Mouse (Mus musculus): ENCODE data around the gene Ankfn1.

The Ankfn1 gene

DNA sequence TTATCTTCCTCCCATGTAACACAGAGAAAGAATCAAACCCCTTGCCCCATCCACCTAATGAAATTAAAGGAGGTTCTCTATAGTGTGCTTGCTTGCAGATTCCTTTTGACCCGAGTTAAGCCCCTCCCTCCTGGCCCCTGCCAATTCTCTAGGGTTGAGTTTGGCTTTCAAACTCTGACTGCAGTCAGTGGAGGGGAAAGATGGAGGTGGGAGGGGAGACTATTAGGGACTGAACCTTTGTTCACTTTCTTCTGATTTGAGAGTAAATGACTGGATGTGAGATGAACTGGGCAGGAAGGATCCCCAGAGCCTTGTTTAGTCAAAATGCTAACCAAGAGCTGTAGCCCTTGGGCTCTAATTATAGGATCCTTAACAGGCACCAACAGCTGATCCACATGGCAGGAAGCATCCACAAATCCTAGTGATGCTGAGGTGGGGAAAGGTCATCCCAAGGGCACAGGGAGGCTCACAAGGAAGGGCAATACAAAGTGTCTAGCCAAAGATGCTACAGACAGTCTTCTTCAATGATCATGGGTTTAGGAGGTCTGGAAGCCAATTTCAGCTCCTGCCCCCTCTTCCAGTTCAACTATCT, 103.4 kb downstream of the Ankfn1 start:
- no peak for DNase-seq (ENCODE audit: low spot score)

DNA sequence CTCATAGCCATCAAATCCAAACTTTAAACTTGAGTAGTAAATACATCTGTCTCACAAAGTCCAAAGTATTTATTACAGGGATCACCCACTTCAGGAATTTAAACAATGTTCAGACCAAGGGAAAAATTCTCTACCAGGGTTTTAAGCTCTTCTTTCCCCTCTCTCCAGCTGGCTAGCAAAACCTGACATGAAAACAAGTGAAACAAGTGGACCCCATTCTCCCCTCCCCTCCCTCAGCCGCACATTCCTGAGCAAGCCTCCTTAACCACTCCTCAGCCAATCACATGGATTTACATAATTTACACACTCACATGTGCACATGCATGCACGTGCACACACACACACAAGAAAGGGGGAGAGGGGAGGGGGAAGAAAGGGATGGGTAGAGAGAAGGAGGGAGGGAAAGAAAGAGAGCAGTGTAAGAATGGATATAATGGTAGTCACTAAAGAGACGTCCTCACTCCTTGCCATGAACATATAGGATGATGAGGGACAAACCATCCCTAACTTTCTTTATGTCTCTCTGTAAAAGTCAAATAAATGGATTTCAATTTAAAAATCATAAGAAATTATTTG, 104.9 kb downstream of the Ankfn1 start:
- no peak for DNase-seq (ENCODE audit: low spot score)

DNA sequence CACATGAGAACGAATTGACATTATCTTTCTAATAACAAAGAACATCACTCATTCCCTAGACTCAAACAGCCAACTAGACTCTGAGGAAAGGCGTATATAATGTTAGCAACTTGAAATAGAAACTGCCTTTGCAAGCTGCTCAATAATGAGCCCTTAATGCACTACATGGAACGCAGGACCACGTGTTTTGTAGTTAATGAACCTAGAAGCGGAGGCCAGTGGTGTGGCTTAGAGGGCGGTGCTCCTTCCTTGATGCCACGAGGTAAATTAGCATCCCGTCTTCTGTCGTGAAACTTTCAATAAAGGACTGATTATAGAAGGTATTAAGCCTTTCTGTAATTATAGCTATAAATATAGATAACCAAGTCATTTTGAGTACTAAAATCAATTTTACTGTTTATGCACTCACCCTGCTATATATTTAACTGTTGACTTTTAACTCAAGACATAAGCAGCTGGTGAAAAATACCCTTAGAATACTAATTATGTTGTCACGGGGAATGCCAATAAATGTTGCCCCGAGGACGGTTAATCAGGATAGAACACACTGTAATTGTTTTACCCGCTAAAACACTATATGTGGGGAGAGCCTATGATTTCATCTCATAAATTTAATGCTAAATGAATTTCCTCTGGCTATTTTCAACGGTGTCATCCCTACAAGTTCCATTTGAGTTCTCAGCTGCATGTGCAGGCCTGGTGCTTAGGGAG, 112.1 kb downstream of the Ankfn1 start:
- DNase-seq (ENCODE audit: low spot score): no peak

DNA sequence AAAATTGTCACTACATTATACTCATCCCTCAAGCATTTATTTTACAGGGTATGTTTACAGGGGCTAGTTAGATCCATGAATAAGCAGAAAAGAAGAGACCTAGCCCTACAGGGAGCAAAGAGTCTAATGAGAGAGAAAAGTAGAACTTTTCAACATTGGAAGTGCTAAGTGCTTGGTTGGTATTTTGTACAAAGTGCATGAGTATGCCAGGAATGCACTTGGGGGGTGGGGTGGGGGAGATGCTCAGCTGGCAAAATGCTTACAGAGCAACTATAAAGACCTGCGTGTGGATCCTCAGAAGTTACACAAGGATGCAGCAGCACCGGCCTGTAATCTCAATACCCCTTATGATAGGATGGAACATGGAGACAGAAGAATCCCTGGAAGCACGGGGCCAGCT, 118.4 kb downstream of the Ankfn1 start:
- DNase-seq (ENCODE audit: low spot score): no peak

DNA sequence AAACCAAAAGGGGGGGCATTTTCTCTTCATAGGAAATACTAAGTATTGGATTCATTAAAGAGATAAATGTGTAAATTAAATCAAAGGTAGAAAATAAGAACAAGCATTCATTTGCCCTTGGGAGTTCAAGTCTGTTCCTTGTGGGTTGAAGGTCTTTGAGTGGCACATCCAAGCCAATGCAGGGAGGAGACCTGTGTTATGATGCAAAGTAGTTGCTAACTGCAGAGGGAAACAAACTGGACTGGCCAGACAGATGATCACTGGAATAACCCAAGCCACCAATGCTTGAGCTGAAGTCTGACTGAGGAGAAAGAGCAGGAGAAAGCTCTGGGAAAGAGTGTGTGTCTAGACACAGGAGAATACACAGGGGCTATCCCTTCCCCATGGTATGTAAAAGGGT, 120.9 kb downstream of the Ankfn1 start:
- DNase-seq (ENCODE audit: low spot score): no peak

DNA sequence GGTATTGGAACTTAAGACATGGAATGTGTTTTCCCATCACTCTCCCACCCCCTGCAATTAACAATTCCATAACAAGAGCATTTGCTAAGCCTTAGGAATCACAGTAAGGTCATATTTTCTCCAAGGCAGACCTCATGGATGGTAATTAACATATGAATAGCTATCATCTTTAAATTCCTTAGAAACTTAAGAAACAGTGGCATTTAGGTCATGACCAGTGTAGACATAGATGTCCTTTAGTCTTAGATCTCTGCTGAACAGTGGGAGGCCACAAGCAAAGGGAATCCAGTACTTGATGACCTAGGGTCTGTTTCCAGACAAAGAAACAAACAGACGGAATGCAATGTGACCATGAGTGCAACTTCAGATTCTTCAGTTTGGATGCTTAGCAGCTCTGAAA, 141.7 kb downstream of the Ankfn1 start:
- no peak for DNase-seq (ENCODE audit: low spot score)

DNA sequence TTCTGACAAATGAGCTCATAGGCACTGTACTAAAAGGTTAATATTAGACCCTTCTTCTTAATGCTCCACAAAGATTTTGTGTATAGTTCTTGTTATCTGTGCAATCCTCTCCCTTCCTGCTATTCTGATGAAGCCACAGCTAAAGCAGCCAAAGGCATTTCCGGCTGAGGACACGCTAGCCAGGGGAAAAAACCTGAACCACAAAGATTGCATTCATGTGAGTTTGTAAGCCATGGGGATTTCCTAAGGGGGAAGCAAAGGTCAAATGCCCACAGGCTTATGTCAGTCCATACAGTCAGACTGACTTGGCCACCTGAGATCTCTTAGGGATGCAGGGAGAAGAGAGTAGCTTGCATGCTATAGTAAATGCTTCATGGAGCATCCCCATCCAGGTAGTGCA, 146.1 kb downstream of the Ankfn1 start:
- DNase-seq (ENCODE audit: low spot score): no peak

DNA sequence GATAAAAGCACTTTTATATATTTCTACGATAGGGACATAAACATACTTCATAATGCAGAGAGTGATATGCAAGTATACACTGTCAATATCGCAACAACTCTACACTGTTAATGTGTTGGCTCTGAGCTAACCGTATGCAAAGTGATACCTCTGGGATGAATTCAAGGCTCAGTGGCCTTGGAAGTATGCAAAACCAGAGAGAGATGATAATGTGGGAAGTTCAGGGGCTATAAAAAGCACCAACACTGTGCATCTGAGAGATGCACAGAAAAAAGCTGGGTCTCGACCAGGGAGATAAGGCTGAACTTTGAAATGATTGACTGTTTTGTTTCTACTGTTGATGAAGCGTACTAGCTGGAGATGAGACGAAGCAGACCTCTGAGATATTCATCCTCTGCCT, 148.9 kb downstream of the Ankfn1 start:
- DNase-seq (ENCODE audit: low spot score): no peak

DNA sequence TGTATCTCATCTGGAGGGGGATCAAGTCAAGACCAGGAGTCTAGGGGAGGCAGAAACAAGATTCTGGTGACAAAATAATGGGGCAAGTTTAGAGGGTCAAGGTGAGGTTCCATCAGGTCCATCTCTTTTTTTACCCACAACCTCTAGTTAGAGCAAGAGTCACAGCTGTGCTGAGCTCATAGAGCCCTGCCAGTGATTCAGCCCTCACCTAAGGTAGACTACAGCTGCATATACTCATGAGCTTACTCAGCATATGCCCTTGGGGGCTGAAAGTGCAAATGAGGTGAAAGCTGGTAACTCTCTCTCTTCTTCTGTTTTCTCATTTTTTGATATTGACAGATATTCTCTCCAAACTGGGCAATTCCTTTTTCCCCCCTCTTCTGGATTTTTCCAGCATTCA, 150.2 kb downstream of the Ankfn1 start:
- no peak for DNase-seq (ENCODE audit: low spot score)

DNA sequence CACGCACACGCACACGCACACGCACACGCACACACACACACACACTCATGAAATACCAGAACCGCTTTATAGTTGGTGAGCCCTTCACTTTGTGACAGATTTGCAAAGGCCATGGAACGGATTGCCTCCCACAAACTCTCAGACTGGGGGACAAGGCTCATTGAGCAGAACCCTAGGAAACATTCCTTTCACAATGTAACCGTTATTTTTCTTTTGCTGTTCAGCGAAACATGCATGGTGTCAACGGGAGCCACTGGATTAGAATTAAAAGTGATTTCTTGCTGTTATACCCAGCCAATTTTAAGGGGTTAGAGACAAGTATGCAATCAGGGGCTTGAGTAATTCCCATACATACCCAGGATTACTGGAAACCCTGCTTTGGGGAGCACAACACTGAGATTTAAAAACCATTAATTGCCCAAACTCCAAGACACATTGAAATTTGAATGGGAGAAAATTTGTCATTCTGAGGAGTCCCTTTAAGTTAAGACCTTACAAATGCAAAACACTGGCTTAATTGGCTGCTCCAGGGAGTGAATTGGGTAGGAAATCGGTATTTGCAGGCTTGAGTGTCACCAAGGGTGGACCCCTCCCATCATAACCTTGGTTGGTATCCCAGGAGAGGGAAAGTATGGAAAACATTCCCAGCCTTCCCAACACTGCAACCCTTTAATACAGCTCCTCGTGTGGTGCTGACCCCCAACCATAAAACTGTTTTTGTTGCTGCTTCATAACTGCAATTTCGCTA, 153.6 kb downstream of the Ankfn1 start:
- no peak for DNase-seq (ENCODE audit: low spot score)

DNA sequence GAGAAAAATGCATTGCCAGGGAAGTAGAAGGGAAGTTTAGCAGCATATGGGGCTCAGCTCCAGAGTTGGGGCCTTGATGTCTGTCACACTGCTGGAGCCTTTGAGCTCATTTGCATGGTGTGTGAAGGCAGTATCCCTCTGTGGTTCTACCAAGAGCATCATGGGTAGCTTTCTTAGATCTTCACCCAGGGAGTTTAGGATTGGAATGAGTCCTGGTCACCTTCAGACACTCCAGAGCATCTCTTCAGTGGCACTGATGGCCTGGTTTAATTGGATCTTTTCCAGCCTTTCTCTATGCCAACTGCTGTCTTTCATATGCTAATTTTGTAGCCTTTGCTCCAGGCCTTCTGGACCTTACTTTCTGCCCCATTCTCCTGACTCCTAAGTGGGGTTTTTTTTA, 157.5 kb downstream of the Ankfn1 start:
- DNase-seq (ENCODE audit: low spot score): no peak

DNA sequence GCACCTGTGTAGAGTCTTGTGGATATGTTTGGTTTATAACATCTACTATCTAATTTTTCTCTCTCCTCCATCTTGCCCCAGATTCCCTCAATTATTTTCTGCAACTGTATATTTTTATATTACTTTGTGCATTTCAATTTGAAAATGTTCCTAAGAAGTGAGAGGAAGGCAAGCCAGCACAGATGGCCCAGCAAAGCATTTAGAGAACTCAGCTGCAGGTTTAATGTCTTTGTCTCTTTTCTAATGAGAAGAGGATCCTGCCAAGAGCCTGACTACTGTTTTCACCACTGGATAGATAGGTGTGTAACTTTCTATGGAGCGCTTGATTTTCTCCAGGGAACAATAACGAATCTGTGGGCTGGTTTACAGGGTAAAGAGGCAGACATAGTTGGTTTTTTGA, 161.6 kb downstream of the Ankfn1 start:
- peak; percentile 16 for DNase-seq (ENCODE audit: low spot score)

DNA sequence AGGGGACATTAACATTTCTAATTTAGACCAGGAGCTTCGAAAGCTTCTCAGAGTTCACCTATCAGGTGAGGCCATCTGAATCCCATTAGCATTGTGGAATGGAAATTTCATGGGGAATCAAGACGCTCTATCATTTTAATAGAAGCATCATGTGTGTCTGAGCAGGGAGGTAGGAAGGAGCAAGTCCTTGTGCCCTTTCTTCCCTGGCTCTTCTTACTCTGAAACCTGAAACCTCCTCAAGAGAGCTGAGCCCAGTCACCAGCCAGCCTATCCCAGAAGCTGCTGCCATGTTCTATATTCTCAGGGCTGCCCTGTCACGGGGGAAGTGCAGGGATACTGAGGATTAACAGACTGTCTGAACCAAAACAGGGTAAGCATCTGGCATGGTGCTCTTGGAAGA, 165.9 kb downstream of the Ankfn1 start:
- DNase-seq (ENCODE audit: low spot score): no peak

DNA sequence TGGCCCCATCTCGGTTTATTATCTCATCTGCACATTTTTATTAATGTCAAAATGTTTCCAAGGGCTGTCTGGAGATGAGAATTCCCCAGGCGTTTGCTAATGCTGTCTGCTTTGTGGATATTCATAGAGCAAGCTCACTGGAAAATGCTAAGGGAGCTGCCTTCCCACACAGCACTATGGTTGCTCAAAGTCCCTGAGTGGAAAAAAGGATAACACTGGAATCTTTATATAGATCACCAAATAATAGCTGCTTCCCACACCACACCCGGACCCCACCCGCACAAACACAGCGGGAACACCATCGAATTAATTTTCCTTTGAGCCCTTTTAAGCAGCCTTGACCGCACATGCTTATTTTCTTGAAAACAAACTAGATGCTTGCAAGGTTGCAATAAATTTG, 169.4 kb downstream of the Ankfn1 start:
- no peak for DNase-seq (ENCODE audit: low spot score)

DNA sequence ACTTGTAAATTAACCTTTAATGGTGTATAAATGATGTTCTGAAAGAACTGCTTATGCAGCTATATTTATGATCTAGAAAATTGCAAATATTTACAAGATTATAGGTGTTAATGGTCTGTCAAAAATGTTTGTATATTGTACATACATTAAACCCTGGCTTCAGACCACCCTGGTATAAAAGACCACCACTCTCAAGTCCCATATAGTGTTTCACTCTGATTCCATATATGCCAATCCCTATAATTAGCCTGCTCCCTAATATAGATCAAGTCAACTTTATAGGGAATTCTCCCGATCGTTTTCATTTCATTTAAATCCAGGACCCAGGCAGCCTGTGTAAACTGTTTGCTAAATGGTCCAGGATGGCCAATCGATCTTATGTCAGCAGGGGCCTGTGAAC, 170.2 kb downstream of the Ankfn1 start:
- DNase-seq (ENCODE audit: low spot score): no peak

DNA sequence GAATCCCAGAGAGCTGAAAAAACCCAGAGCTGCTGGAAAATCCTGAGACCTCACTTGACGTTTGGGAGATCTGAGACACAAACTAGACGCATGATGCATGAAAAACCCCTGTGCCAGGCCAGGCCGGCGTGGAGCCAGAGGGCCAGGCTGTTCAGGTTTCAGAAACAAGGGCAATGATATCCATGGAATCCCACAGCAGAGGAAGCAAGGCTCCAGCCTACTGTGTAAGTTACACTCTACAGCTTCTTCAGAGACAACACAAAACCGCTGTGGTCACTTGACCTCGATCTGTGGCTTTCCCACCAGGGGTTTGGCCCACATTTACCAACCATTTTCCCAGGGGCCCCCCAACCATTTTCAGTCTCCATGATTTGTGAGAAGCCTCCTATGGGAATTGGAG, 171.1 kb downstream of the Ankfn1 start:
- no peak for DNase-seq (ENCODE audit: low spot score)

DNA sequence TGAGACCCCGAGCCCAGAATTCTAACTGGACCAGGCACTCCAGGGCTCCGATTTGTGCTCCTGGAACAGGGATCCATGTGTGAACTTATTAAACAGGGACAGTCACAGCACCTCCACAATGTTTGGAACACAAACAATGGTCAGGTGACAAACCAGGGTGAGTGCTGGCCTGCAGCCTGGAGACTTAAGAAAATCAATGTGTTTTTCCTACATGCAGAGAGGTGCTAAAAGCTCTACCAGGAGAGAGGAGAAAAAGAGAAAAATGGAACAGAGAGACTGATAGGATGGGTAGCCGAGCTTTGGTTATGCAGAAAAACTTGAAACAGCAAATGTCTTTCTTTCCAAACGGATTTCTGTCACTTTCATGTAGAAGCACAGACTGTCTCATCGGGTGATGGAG, 174.5 kb downstream of the Ankfn1 start:
- DNase-seq (ENCODE audit: low spot score): no peak

DNA sequence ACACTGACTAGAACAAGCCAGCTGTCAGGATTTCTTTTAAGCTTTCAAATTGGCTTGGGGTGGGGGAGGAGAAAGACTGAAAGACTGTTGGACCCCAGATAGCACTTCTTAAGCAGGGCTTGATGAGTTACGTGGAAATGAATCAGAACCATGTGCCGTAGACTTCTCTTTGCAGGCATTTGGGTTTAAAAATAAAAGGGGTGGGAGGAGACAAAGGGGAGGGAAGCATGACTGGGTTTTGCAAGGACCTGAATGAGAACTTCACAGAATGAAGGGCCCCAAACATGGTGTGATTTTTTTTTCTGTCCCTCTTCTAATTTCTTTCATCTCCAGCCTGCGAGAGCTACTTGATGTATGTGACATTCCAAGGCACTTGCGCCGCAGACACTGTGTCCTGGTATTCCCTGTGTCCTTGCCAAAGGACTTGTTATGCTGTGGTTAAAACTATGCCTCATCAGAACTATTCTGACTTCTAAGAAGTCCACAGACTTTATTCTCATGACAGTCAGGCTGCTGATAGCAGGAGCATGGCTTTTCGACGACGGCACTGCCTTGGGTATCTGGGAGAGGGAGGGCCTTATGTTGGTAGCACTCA, 176.4 kb downstream of the Ankfn1 start:
- no peak for DNase-seq (ENCODE audit: low spot score)

DNA sequence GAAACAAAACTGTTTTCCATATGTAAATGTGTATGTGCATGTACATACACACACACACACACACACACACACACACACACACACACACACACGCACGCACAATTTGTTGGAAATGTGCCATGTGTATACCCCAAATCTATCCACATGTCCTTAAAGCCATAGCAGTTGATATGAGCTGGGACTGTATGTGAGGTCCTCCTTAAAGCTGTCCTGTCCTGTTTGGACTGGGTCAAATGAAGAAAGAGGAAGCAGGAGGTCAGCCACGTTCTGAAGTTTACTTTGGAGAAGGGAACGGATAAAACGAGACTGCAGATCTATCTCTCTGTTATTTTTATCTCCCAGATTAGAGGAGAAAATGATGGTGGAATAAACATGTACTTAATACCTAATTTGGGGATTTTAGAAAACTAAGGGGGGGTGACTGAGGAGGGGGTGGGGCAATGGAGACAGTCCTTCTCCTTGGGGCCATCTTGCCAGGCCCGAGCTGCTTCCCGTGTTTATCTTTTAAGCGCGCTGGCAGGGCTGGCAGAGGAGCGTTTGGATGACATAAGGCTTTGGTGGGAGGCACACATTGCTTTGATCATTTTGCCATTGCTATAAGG, 187.1 kb downstream of the Ankfn1 start:
- no peak for DNase-seq (ENCODE audit: low spot score)

DNA sequence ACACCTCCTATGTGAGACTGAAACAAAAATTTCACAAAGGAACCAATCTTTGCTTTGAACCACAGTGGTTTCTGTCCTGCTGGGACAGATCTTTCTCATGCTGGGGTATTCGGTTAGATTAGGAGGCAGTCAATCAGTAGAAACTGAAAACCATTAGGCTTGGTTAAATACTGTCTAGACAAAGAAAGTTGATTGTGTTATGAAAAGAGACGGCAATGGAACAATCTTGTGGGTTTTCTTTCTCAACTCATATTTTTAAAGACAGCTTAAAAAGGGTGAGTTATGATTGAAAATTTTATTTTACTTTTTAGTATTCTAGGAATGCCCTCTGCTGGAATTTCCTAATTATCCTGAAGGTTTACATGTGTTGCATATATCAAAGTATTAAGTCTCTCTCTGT, 191.1 kb downstream of the Ankfn1 start:
- DNase-seq (ENCODE audit: low spot score): no peak

DNA sequence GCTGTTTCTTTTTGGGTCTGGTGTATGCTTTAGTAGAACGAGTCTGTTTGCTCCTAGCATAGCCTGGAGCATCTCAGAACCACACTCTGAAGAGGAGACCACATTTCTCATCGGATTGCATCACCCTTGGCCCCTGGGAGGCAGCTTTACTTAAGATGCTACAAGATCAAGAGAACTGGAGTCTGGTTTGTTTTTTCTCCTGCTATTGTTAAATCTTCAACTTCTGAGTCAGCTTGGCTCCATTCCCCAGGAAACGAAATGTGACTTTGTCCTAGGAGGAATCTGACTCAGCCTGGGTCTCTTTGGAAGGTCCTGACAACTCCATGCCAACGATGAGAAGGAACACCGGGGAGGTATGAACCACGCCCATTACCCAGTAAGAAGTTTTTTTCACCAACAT, 197.6 kb downstream of the Ankfn1 start:
- DNase-seq (ENCODE audit: low spot score): no peak

DNA sequence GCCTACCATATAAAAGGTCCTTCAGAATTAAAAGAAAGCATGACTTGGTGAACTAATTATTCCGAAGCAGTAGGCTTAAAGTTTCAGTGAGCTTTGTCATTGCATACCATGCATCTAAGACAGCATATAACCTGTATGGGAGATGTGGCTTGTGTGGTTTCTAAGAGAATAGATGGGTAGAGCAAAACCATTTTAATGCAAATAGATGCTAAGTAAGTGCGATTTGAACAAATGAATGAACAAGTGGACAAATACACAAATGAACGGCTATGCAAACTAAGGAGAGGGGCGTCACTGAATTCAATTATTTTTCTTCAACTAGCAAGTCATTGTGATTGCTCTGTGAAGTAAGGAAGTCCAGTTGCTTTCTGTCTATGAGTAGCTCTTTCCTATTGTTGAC, 198.3 kb downstream of the Ankfn1 start:
- no peak for DNase-seq (ENCODE audit: low spot score)
